Comparison of ENCODE assay signal across 18 mouse cellular contexts in genomic region chr19:22977508-22977907, GRCm38 (mm10).
"Had no signal": no experiment of that assay in that cellular context is flagged by ENCODE, and none has a peak within 500 bp of the region (broad histone marks: within the 10 kb centered on the region; RNA-seq: fewer than 3 reads in every experiment).

No protein-coding gene starts in this region.

- H3K4me3 ChIP-seq: limb, embryonic 12.5 days; liver, embryonic 13.5 days; lung, embryonic 15.5 days; megakaryocyte, embryonic 14.5 days; midbrain, embryonic 15.5 days; neural tube, embryonic 12.5 days; stomach, embryonic 15.5 days had no signal

- H3K9me3 ChIP-seq: limb, embryonic 12.5 days; liver, embryonic 13.5 days; lung, embryonic 15.5 days; megakaryocyte, embryonic 14.5 days; midbrain, embryonic 15.5 days; neural tube, embryonic 12.5 days; stomach, embryonic 15.5 days had no signal

- H3K4me2 ChIP-seq: limb, embryonic 12.5 days; liver, embryonic 13.5 days; lung, embryonic 15.5 days; midbrain, embryonic 11.5 days; midbrain, embryonic 15.5 days; neural tube, embryonic 12.5 days; stomach, embryonic 15.5 days had no signal

- H3K4me1 ChIP-seq: limb, embryonic 12.5 days; liver, embryonic 13.5 days; lung, embryonic 15.5 days; midbrain, embryonic 15.5 days; neural tube, embryonic 12.5 days; stomach, embryonic 15.5 days had no signal

- ATAC-seq: liver, postnatal 0 days; midbrain, embryonic 15.5 days had no signal

- H3K9ac ChIP-seq: limb, embryonic 12.5 days; liver, embryonic 13.5 days; liver, postnatal 0 days; lung, embryonic 15.5 days; midbrain, embryonic 15.5 days; neural tube, embryonic 12.5 days; stomach, embryonic 15.5 days had no signal

- H3K36me3 ChIP-seq: limb, embryonic 12.5 days; liver, embryonic 13.5 days; lung, embryonic 15.5 days; midbrain, embryonic 15.5 days; neural tube, embryonic 12.5 days; stomach, embryonic 15.5 days had no signal

- DNase-seq: kidney, adult 18-20 months; kidney, postnatal 10 days; kidney, postnatal 4 days; liver; liver, embryonic 13.5 days; liver, postnatal 0 days; lung, postnatal 14 days; right cerebral cortex, postnatal 14 days; thymus, adult 2 months; thymus, postnatal 25 days had no signal

- H3K27ac ChIP-seq: limb, embryonic 12.5 days; liver, embryonic 13.5 days; lung, embryonic 15.5 days; macrophage; midbrain, embryonic 15.5 days; neural tube, embryonic 12.5 days; stomach, embryonic 15.5 days had no signal

- H3K27me3 ChIP-seq: limb, embryonic 12.5 days; liver, embryonic 13.5 days; lung, embryonic 15.5 days; megakaryocyte, embryonic 14.5 days; midbrain, embryonic 15.5 days; neural tube, embryonic 12.5 days; stomach, embryonic 15.5 days had no signal
